In the genomic region with DNA sequence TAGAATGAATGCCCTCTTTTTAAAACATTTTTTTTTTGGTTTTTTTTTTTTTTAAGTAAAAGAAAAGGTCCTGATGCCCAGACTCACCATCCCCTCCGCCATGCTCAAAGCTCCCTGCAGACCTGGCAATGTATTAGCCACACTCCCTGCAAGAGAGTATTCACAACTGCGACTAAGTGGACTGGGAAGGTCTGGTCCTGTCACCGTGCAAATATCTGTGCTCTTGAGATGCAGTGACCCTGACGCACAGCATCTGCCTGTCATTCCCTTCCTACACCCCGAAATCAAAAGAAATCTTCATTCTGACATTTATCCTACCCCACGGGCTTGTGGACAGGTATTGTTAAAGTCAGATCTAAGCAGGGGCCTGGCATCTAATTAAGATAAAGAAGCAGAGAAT, we compare ENCODE assay signal across 15 mouse cellular contexts.
"Had no signal": no experiment of that assay in that cellular context is flagged by ENCODE, and none has a peak within 500 bp of the region (broad histone marks: within the 10 kb centered on the region; RNA-seq: fewer than 3 reads in every experiment).

No protein-coding gene starts in this region.

- H3K27ac ChIP-seq: kidney, embryonic 15.5 days; left cerebral cortex, adult 2 months; liver, embryonic 13.5 days; midbrain, embryonic 12.5 days; neural tube, embryonic 12.5 days; neural tube, embryonic 15.5 days had no signal

- H3K4me2 ChIP-seq: kidney, embryonic 15.5 days; liver, embryonic 13.5 days; midbrain, embryonic 12.5 days; neural tube, embryonic 12.5 days; neural tube, embryonic 15.5 days had no signal

- H3K36me3 ChIP-seq: kidney, embryonic 15.5 days; liver, embryonic 13.5 days; midbrain, embryonic 12.5 days; neural tube, embryonic 12.5 days; neural tube, embryonic 15.5 days had no signal

- H3K4me3 ChIP-seq: kidney, embryonic 15.5 days; left cerebral cortex, adult 2 months; liver, embryonic 13.5 days; midbrain, embryonic 12.5 days; neural tube, embryonic 12.5 days; neural tube, embryonic 15.5 days had no signal

- DNase-seq: kidney, adult 8-10 months; kidney, postnatal 10 days; kidney, postnatal 36 days; layer of hippocampus, postnatal 36 days; liver, embryonic 13.5 days; lung, adult 2 months; lung, postnatal 14 days; lung, postnatal 4 days; thymus, adult 18-20 months; thymus, postnatal 36 days had no signal

- H3K4me1 ChIP-seq: liver, embryonic 13.5 days had no signal

- H3K9me3 ChIP-seq: kidney, embryonic 15.5 days; liver, embryonic 13.5 days; midbrain, embryonic 12.5 days; neural tube, embryonic 12.5 days; neural tube, embryonic 15.5 days had no signal

- H3K9ac ChIP-seq: kidney, embryonic 15.5 days; liver, embryonic 13.5 days; midbrain, embryonic 12.5 days; neural tube, embryonic 12.5 days; neural tube, embryonic 15.5 days had no signal
